Mouse (Mus musculus) midbrain, embryonic 10.5 days (tissue): ENCODE results near the gene Ctrl. TPM values are rescaled to one million over a fixed set of nuclear protein-coding genes. Genes with fewer than 3 reads are reported as not detected.

Experiments
- DNase-seq: peaks from one replicate; pipeline ENCODE4 v3.0.0-alpha.2; 2017; ENCODE audit warnings: low spot score
- H3K27ac ChIP-seq: fragments of 300-500 bp; sonication (generic); replicated peaks from 2 replicates; pipeline ENCODE4 v1.5.1; 2016; ENCODE audit warnings: mild to moderate bottlenecking
- H3K27me3 ChIP-seq: fragments of 300-500 bp; sonication (generic); 2 replicates; pipeline ENCODE4 v1.6.1; 2016; ENCODE audit warnings: low read depth, mild to moderate bottlenecking; ENCODE audit not compliant: poor library complexity, severe bottlenecking
- H3K36me3 ChIP-seq: fragments of 300-500 bp; sonication (generic); 2 replicates; pipeline ENCODE4 v1.6.1; 2016; ENCODE audit warnings: mild to moderate bottlenecking, moderate library complexity
- H3K4me1 ChIP-seq: fragments of 300-500 bp; sonication (generic); 2 replicates; pipeline ENCODE4 v1.6.1; 2016
- H3K4me3 ChIP-seq: fragments of 300-500 bp; sonication (generic); 2 replicates; pipeline ENCODE4 v1.5.1; 2016; ENCODE audit warnings: mild to moderate bottlenecking, moderate library complexity
- H3K9me3 ChIP-seq: fragments of 300-500 bp; sonication (generic); replicated peaks from 2 replicates; pipeline ENCODE4 v1.6.1; 2016; ENCODE audit warnings: mild to moderate bottlenecking
- WGBS: fragments of 180-500 bp; shearing (Covaris S2); methylation state at CpG from one replicate; pipeline ENCODE4 v1.1.7; 2016; 5-methylcytosine and 5-hydroxymethylcytosine counted together
- microRNA-seq: library from miRNA; unstranded; fragments of <30 nt; microRNA quantifications from one replicate; pipeline ENCODE4, GENCODE M21; 2017
- polyA plus RNA-seq: library from polyadenylated mRNA; unstranded; fragments of >200 nt; fragmentation: Nextera tagmentation; extraction: Ambion mirVana; gene quantifications from 2 replicates; pipeline ENCODE4 v1.2.1, GENCODE M21; 2016

Gene Ctrl
- polyA plus RNA-seq, 1 experiment from 2014 or later, result 1.3 TPM

- no peaks in the 10 kb centered on the region for H3K27me3 ChIP-seq
- H3K4me1 ChIP-seq, result peaks cover 15% of the 10 kb centered on the region
- no peak for DNase-seq
- 92% methylated on average over 6 of the region's 6 CpGs for WGBS
- no peak overlapping the region for H3K27ac ChIP-seq
- no peaks in the 10 kb centered on the region for H3K9me3 ChIP-seq
- no peak overlapping the region for H3K4me3 ChIP-seq
- peaks cover 95% of the 10 kb centered on the region for H3K36me3 ChIP-seq
Observed at GRCm38 (mm10) chr8:105890870-105891269, 42.8 kb downstream of the Ctrl start.

GRCm38 (mm10) chr8:105889756-105890465 lies 43.8 kb downstream of the Ctrl start:
- Histone ChIP-seq H3K36me3 (peaks cover 99% of the 10 kb centered on the region), H3K4me1 (peaks cover 15% of the 10 kb centered on the region), H3K27ac (no peak overlapping the region), H3K27me3 (no peaks in the 10 kb centered on the region), H3K9me3 (no peaks in the 10 kb centered on the region), H3K4me3 (no peak overlapping the region)
- no peak for DNase-seq
- 94% methylated on average over 12 of the region's 12 CpGs for whole genome bisulfite sequencing

Small RNA genes lying within 50 kb of the gene (microRNA-seq; reads per million reads assigned to microRNA genes)
- not detected for gene Mir7074

Other genes with a start within 250 kb of the Ctrl start
- gene Carmil2, start 247.6 kb downstream of the Ctrl start, polyA plus RNA-seq, result 2.0 and 3.5 TPM in 2 replicates
- 76.5 and 89.9 TPM in 2 replicates for gene Acd, start 232.8 kb downstream of the Ctrl start, polyA plus RNA-seq
- gene Pard6a, start 232.7 kb downstream of the Ctrl start, polyA plus RNA-seq, result 25.9 and 28.2 TPM in 2 replicates
- gene 4933405L10Rik, start 226.2 kb downstream of the Ctrl start, polyA plus RNA-seq, result not detected in 2 replicates
- 45.1 and 52.7 TPM in 2 replicates for gene Enkd1, start 225.7 kb downstream of the Ctrl start, polyA plus RNA-seq
- 35.0 and 39.5 TPM in 2 replicates for gene Gfod2, start 175.2 kb downstream of the Ctrl start, polyA plus RNA-seq
- 9.6 and 11.4 TPM in 2 replicates for gene Ranbp10, start 106.5 kb downstream of the Ctrl start, polyA plus RNA-seq
- gene Tsnaxip1, start 106.1 kb downstream of the Ctrl start, polyA plus RNA-seq, result 0.22 and 0.23 TPM in 2 replicates
- 55.7 and 62.6 TPM in 2 replicates for gene Cenpt, start 80.6 kb downstream of the Ctrl start, polyA plus RNA-seq
- gene Thap11, start 78.7 kb downstream of the Ctrl start, polyA plus RNA-seq, result 82.2 and 88.1 TPM in 2 replicates
- gene Nutf2, start 73.3 kb downstream of the Ctrl start, polyA plus RNA-seq, result 375 and 418 TPM in 2 replicates
- gene Edc4, start 53.0 kb downstream of the Ctrl start, polyA plus RNA-seq, result 74.0 and 81.5 TPM in 2 replicates
- gene Nrn1l, start 40.3 kb downstream of the Ctrl start, polyA plus RNA-seq, result 0.39 and 0.54 TPM in 2 replicates
- gene Pskh1, start 33.4 kb downstream of the Ctrl start, polyA plus RNA-seq, result 29.9 and 32.2 TPM in 2 replicates
- gene Psmb10, start 4.6 kb upstream of the Ctrl start, polyA plus RNA-seq, result 29.1 TPM in 2 replicates
- 1.0 and 1.2 TPM in 2 replicates for gene Lcat, start 9.5 kb upstream of the Ctrl start, polyA plus RNA-seq
- gene Slc12a4, start 32.2 kb upstream of the Ctrl start, polyA plus RNA-seq, result 16.9 and 18.7 TPM in 2 replicates
- not detected in 2 replicates for gene Dpep3, start 45.6 kb upstream of the Ctrl start, polyA plus RNA-seq
- gene Dus2, start 57.5 kb upstream of the Ctrl start, polyA plus RNA-seq, result 21.4 and 21.5 TPM in 2 replicates
- 0.17 TPM in 1 of 2 replicates, not detected in the other for gene Dpep2nb, start 72.1 kb upstream of the Ctrl start, polyA plus RNA-seq
- gene Ddx28, start 78.0 kb upstream of the Ctrl start, polyA plus RNA-seq, result 22.6 and 23.0 TPM in 2 replicates
- gene Nfatc3, start 125.0 kb upstream of the Ctrl start, polyA plus RNA-seq, result 5.3 and 5.9 TPM in 2 replicates
- gene Esrp2, start 203.1 kb upstream of the Ctrl start, polyA plus RNA-seq, result 1.5 and 2.0 TPM in 2 replicates
- 13.5 and 15.6 TPM in 2 replicates for gene Pla2g15, start 216.5 kb upstream of the Ctrl start, polyA plus RNA-seq
- gene Slc7a6, start 235.0 kb upstream of the Ctrl start, polyA plus RNA-seq, result 78.9 and 79.8 TPM in 2 replicates